Mouse (Mus musculus) T-cell, adult 66 days (primary cell): ENCODE data around the gene Ift172. TPM values are rescaled to one million over a fixed set of nuclear protein-coding genes. Genes with fewer than 3 reads are reported as not detected.

Experiments used
- total RNA-seq, 2 experiments: library from RNA; stranded (reverse); gene quantifications; 3 replicates in 1 of 2; 4 replicates in 1 of 2; pipeline ENCODE4 v1.2.4; 2023

Ift172 gene
- 10 to 100 TPM; 14.2 to 18.8 TPM for total RNA-seq

GRCm38 (mm10) chr5:31290521-31291360 lies at the start of gene Ift172:
Ift172 (minus strand) TSS chr5:31291116.

GRCm38 (mm10) chr5:31297047-31297757 lies 6.3 kb upstream of the Ift172 start, which contains the start of gene Gckr:
Gckr (plus strand) TSS chr5:31297443.

GRCm38 (mm10) chr5:31295606-31296141 lies 4.8 kb upstream of the Ift172 start, which contains the start of gene Fndc4:
Fndc4 (minus strand) TSS chr5:31296080.

GRCm38 (mm10) chr5:31251541-31252101 lies 39.3 kb downstream of the Ift172 start, which contains the start of gene Krtcap3:
Krtcap3 (plus strand) TSS chr5:31251691.

GRCm38 (mm10) chr5:31240637-31241521 lies 50.0 kb downstream of the Ift172 start, which contains the start of the genes Nrbp1 and Gm9970:
Nrbp1 (plus strand) TSS chr5:31240864.
Gm9970 (minus strand) TSS chr5:31241232.

GRCm38 (mm10) chr5:31220448-31221303 lies 70.2 kb downstream of the Ift172 start, which contains the start of gene Ppm1g:
Ppm1g (minus strand) TSS chr5:31220687.

Other genes starting within 250 kb of the Ift172 start
- 10 to 100 TPM; 28.9 to 36.2 TPM for gene Atraid, start 242.8 kb downstream of the Ift172 start, total RNA-seq
- 10 to 100 TPM; 11.3 to 11.4 TPM for gene Slc5a6, start 242.2 kb downstream of the Ift172 start, total RNA-seq
- 10 to 100 TPM; 57.5 to 68.5 TPM for gene Cad, start 236.3 kb downstream of the Ift172 start, total RNA-seq
- not detected for gene Dnajc5g, start 184.8 kb downstream of the Ift172 start, total RNA-seq
- gene Slc30a3, start 182.9 kb downstream of the Ift172 start, total RNA-seq = under 1 TPM in 1 of 2 experiments, not detected in 1; 0.30 TPM
- gene Trim54, start 174.4 kb downstream of the Ift172 start, total RNA-seq = not detected
- not detected for gene Ucn, start 152.3 kb downstream of the Ift172 start, total RNA-seq
- gene Mpv17, start 136.9 kb downstream of the Ift172 start, total RNA-seq = 10 to 100 TPM; 19.5 to 25.3 TPM
- 1 to 10 TPM; 7.3 to 7.7 TPM for gene Gm29609, start 111.2 kb downstream of the Ift172 start, total RNA-seq
- 100 to 1,000 TPM; 163 to 187 TPM for gene Gtf3c2, start 111.0 kb downstream of the Ift172 start, total RNA-seq
- 10 to 100 TPM; 72.2 to 74.2 TPM for gene Snx17, start 97.9 kb downstream of the Ift172 start, total RNA-seq
- gene Eif2b4, start 97.7 kb downstream of the Ift172 start, total RNA-seq = 10 to 100 TPM; 38.2 to 38.9 TPM
- 10 to 100 TPM; 31.7 to 31.8 TPM for gene Zfp513, start 88.8 kb downstream of the Ift172 start, total RNA-seq
- 100 to 1,000 TPM; 134 to 136 TPM for gene Ppm1g, start 70.4 kb downstream of the Ift172 start, total RNA-seq
- gene Nrbp1, start 50.3 kb downstream of the Ift172 start, total RNA-seq = 100 to 1,000 TPM; 162 to 163 TPM
- not detected for gene Gm9970, start 49.9 kb downstream of the Ift172 start, total RNA-seq
- gene Krtcap3, start 39.4 kb downstream of the Ift172 start, total RNA-seq = 10 to 100 TPM; 17.3 to 30.1 TPM
- not detected for gene Fndc4, start 5.0 kb upstream of the Ift172 start, total RNA-seq
- gene Gckr, start 6.3 kb upstream of the Ift172 start, total RNA-seq = not detected
- gene Zfp512, start 161.3 kb upstream of the Ift172 start, total RNA-seq = 10 to 100 TPM; 38.2 to 40.7 TPM
- 1 to 10 TPM; 3.2 to 3.4 TPM for gene 4930548H24Rik, start 194.6 kb upstream of the Ift172 start, total RNA-seq
- 10 to 100 TPM; 50.6 TPM for gene Gpn1, start 203.6 kb upstream of the Ift172 start, total RNA-seq
- 10 to 100 TPM; 70.4 to 77.8 TPM for gene Slc4a1ap, start 235.9 kb upstream of the Ift172 start, total RNA-seq
- gene Supt7l, start 236.7 kb upstream of the Ift172 start, total RNA-seq = 10 to 100 TPM; 25.0 to 26.2 TPM